Mouse (Mus musculus) hindbrain, embryonic 15.5 days (tissue): ENCODE data around the gene Cebpe. TPM values are rescaled to one million over a fixed set of nuclear protein-coding genes. Genes with fewer than 3 reads are reported as not detected.

Experiments used
- ATAC-seq: fragments of 200-750 bp; cut with Nextera tagmentation; 2 replicates; pipeline ENCODE4 v1.8.0; 2017; ENCODE audit warnings: low read depth, moderate number of reproducible peaks, moderate TSS enrichment; ENCODE audit not compliant: low FRiP score
- H3K27ac ChIP-seq: fragments of 300-500 bp; sonication (generic); replicated peaks from 2 replicates; pipeline ENCODE4 v1.5.1; 2015; ENCODE audit warnings: mild to moderate bottlenecking, inconsistent platforms
- H3K27me3 ChIP-seq: fragments of 300-500 bp; sonication (generic); 2 replicates; pipeline ENCODE4 v1.6.1; 2015; ENCODE audit warnings: control low read depth, inconsistent platforms
- H3K36me3 ChIP-seq: fragments of 300-500 bp; sonication (generic); 2 replicates; pipeline ENCODE4 v1.6.1; 2015; ENCODE audit warnings: control low read depth, inconsistent platforms
- H3K4me1 ChIP-seq: fragments of 300-500 bp; sonication (generic); replicated peaks from 2 replicates; pipeline ENCODE4 v1.6.1; 2015; ENCODE audit warnings: control low read depth, inconsistent platforms
- H3K4me2 ChIP-seq: fragments of 300-500 bp; sonication (generic); 2 replicates; pipeline ENCODE4 v1.6.1; 2015; ENCODE audit warnings: moderate library complexity, mild to moderate bottlenecking, inconsistent platforms
- H3K4me3 ChIP-seq: fragments of 300-500 bp; sonication (generic); 2 replicates; pipeline ENCODE4 v1.5.1; 2015; ENCODE audit warnings: mild to moderate bottlenecking, inconsistent platforms
- H3K9ac ChIP-seq: fragments of 300-500 bp; sonication (generic); 2 replicates; pipeline ENCODE4 v1.6.1; 2015; ENCODE audit warnings: inconsistent platforms
- H3K9me3 ChIP-seq: fragments of 300-500 bp; sonication (generic); 2 replicates; pipeline ENCODE4 v1.6.1; 2016; ENCODE audit warnings: control low read depth, inconsistent platforms
- WGBS: fragments of 180-500 bp; shearing (Covaris S2); methylation state at CpG from one replicate; pipeline ENCODE4 v1.1.7; 2015; 5-methylcytosine and 5-hydroxymethylcytosine counted together
- polyA plus RNA-seq: library from polyadenylated mRNA; unstranded; fragments of >200 nt; fragmentation: Nextera tagmentation; extraction: Ambion mirVana; gene quantifications from 2 replicates; pipeline ENCODE4 v1.2.1, GENCODE M21; 2015

The Cebpe gene
- polyA plus RNA-seq, 1 experiment from 2014 or later = not detected

GRCm38 (mm10) chr14:54720041-54720440 is 8.1 kb upstream of the Cebpe start:
- Histone ChIP-seq H3K27ac (no peak overlapping the region), H3K4me1 (peaks cover 3% of the 10 kb centered on the region), H3K4me3 (no peak overlapping the region), H3K36me3 (no peaks in the 10 kb centered on the region), H3K4me2 (no peak overlapping the region), H3K27me3 (no peaks in the 10 kb centered on the region), H3K9ac (no peak overlapping the region), H3K9me3 (no peaks in the 10 kb centered on the region)
- ATAC-seq = no peak
- WGBS = 92% methylated on average over 11 of the region's 11 CpGs

- WGBS = 88% methylated on average over 1 of the region's 1 CpGs
- H3K27ac ChIP-seq = peak overlapping the region; percentile 77; the same call in 1 of the 2 replicates
These were observed 3.4 kb upstream of the Cebpe start for GRCm38 (mm10) chr14:54715402-54715801.

GRCm38 (mm10) chr14:54714617-54715081 is 2.7 kb upstream of the Cebpe start:
- Histone ChIP-seq H3K4me1 (peaks cover 13% of the 10 kb centered on the region), H3K27ac (peak overlapping the region; percentile 77), H3K9me3 (no peaks in the 10 kb centered on the region), H3K4me2 (peak overlapping the region; percentile 86), H3K27me3 (no peaks in the 10 kb centered on the region), H3K4me3 (peak overlapping the region; percentile 43), H3K9ac (peak overlapping the region; percentile 38), H3K36me3 (no peaks in the 10 kb centered on the region)
- 3% methylated on average over 15 of the region's 15 CpGs for WGBS
- peak; percentile 71 for ATAC-seq

More at GRCm38 (mm10) chr14:54715402-54715801, 3.4 kb upstream of the Cebpe start:
- peak overlapping the region; percentile 86 for H3K4me2 ChIP-seq
- H3K9me3 ChIP-seq = no peaks in the 10 kb centered on the region
- H3K4me3 ChIP-seq = peak overlapping the region; percentile 43; the same call in 1 of the 2 replicates
- ATAC-seq = no peak
- peaks cover 13% of the 10 kb centered on the region for H3K4me1 ChIP-seq
- H3K9ac ChIP-seq = no peak overlapping the region
- no peaks in the 10 kb centered on the region for H3K27me3 ChIP-seq
- H3K36me3 ChIP-seq = no peaks in the 10 kb centered on the region

GRCm38 (mm10) chr14:54714121-54714520 is 2.1 kb upstream of the Cebpe start:
- Histone ChIP-seq H3K27ac (peak overlapping the region; percentile 77), H3K9me3 (no peaks in the 10 kb centered on the region), H3K4me2 (peak overlapping the region; percentile 86), H3K27me3 (no peaks in the 10 kb centered on the region), H3K4me1 (peaks cover 13% of the 10 kb centered on the region), H3K4me3 (peak overlapping the region; percentile 43), H3K9ac (peak overlapping the region; percentile 38), H3K36me3 (no peaks in the 10 kb centered on the region)
- ATAC-seq = peak; percentile 76
- WGBS = under 1% methylated on average over 13 of the region's 13 CpGs

GRCm38 (mm10) chr14:54712861-54713260 is 887 bp upstream of the Cebpe start:
- no peak for ATAC-seq
- H3K9me3 ChIP-seq = no peaks in the 10 kb centered on the region
- H3K4me2 ChIP-seq = no peak overlapping the region
- WGBS = 69% methylated on average over 8 of the region's 8 CpGs
- H3K4me3 ChIP-seq = no peak overlapping the region
- peaks cover 13% of the 10 kb centered on the region for H3K4me1 ChIP-seq
- no peaks in the 10 kb centered on the region for H3K36me3 ChIP-seq
- no peak overlapping the region for H3K9ac ChIP-seq
- 0 out of 2 replicates have a peak overlapping the region, but pooled peaks have one; percentile 11 for H3K27ac ChIP-seq
- no peaks in the 10 kb centered on the region for H3K27me3 ChIP-seq

- Histone ChIP-seq H3K4me1 (peaks cover 2% of the 10 kb centered on the region; the same call in 1 of the 2 replicates), H3K27ac (no peak overlapping the region), H3K36me3 (no peaks in the 10 kb centered on the region), H3K4me2 (no peak overlapping the region), H3K4me3 (no peak overlapping the region), H3K27me3 (no peaks in the 10 kb centered on the region), H3K9ac (no peak overlapping the region), H3K9me3 (no peaks in the 10 kb centered on the region)
- 90% methylated on average over 9 of the region's 9 CpGs for WGBS
- ATAC-seq = no peak
These were observed 2.9 kb downstream of the Cebpe start for GRCm38 (mm10) chr14:54709054-54709453.

- WGBS = 55% methylated on average over 17 of the region's 17 CpGs
These were observed 5.2 kb downstream of the Cebpe start for GRCm38 (mm10) chr14:54706589-54707320.

GRCm38 (mm10) chr14:54705844-54706243 is 6.1 kb downstream of the Cebpe start:
- no peak overlapping the region for H3K9ac ChIP-seq
- H3K27me3 ChIP-seq = no peaks in the 10 kb centered on the region
- H3K4me1 ChIP-seq = no peaks in the 10 kb centered on the region
- H3K36me3 ChIP-seq = no peaks in the 10 kb centered on the region
- no peak overlapping the region for H3K4me3 ChIP-seq
- WGBS = 58% methylated on average over 5 of the region's 5 CpGs
- H3K4me2 ChIP-seq = no peak overlapping the region
- no peak for ATAC-seq
- H3K9me3 ChIP-seq = no peaks in the 10 kb centered on the region
- no peak overlapping the region for H3K27ac ChIP-seq

More at GRCm38 (mm10) chr14:54706589-54707320, 5.2 kb downstream of the Cebpe start:
- Histone ChIP-seq H3K4me3 (no peak overlapping the region), H3K27me3 (no peaks in the 10 kb centered on the region), H3K9ac (no peak overlapping the region), H3K9me3 (no peaks in the 10 kb centered on the region), H3K4me1 (no peaks in the 10 kb centered on the region), H3K4me2 (no peak overlapping the region), H3K27ac (no peak overlapping the region), H3K36me3 (no peaks in the 10 kb centered on the region)
- ATAC-seq = no peak

GRCm38 (mm10) chr14:54703207-54703606 is 8.8 kb downstream of the Cebpe start:
- Histone ChIP-seq H3K36me3 (no peaks in the 10 kb centered on the region), H3K4me2 (no peak overlapping the region), H3K4me3 (no peak overlapping the region), H3K9me3 (no peaks in the 10 kb centered on the region), H3K9ac (no peak overlapping the region), H3K27ac (no peak overlapping the region), H3K27me3 (no peaks in the 10 kb centered on the region), H3K4me1 (no peaks in the 10 kb centered on the region)
- no peak for ATAC-seq
- WGBS = 72% methylated on average over 10 of the region's 10 CpGs

GRCm38 (mm10) chr14:54701298-54701697 is 10.7 kb downstream of the Cebpe start:
- Histone ChIP-seq H3K4me1 (no peaks in the 10 kb centered on the region), H3K27me3 (no peaks in the 10 kb centered on the region), H3K9me3 (no peaks in the 10 kb centered on the region), H3K4me3 (no peak overlapping the region), H3K4me2 (no peak overlapping the region), H3K36me3 (no peaks in the 10 kb centered on the region), H3K9ac (no peak overlapping the region), H3K27ac (no peak overlapping the region)
- 12% methylated on average over 6 of the region's 6 CpGs for WGBS
- no peak for ATAC-seq

GRCm38 (mm10) chr14:54699586-54699985 is 12.4 kb downstream of the Cebpe start:
- Histone ChIP-seq H3K27ac (no peak overlapping the region), H3K4me2 (no peak overlapping the region), H3K4me3 (no peak overlapping the region), H3K9me3 (no peaks in the 10 kb centered on the region), H3K27me3 (no peaks in the 10 kb centered on the region), H3K36me3 (no peaks in the 10 kb centered on the region), H3K4me1 (no peaks in the 10 kb centered on the region), H3K9ac (no peak overlapping the region)
- WGBS = 63% methylated on average over 3 of the region's 3 CpGs
- ATAC-seq = no peak

GRCm38 (mm10) chr14:54698733-54699132 is 13.2 kb downstream of the Cebpe start, which contains the start of gene Gm29776:
Gene Gm29776, minus strand, starts transcription at chr14:54698833.
- Histone ChIP-seq H3K4me1 (no peaks in the 10 kb centered on the region), H3K27ac (no peak within 1 kb of the TSS), H3K9me3 (no peaks in the 10 kb centered on the region), H3K4me2 (no peak within 1 kb of the TSS), H3K4me3 (no peak within 1 kb of the TSS), H3K27me3 (no peaks in the 10 kb centered on the region), H3K9ac (no peak within 1 kb of the TSS), H3K36me3 (no peaks in the 10 kb centered on the region)
- no peak for ATAC-seq
- 61% methylated on average over 3 of the region's 4 CpGs for whole genome bisulfite sequencing
